Mouse (Mus musculus): ENCODE measurements at regions not wholly inside any gene's neighbourhood (a gene's known extent, or its start where the extent isn't known, plus 50 kb on each side); places are given as distances from the start of the nearest gene placed in this dataset.

- no peak overlapping the region for H3K9ac ChIP-seq (ENCODE audit: low read depth, low read length)
- H3K4me3 ChIP-seq (ENCODE audit: low read depth, low read length) = no peak overlapping the region
- no peaks in the 10 kb centered on the region for H3K4me1 ChIP-seq (ENCODE audit: control insufficient read depth, insufficient read depth, low read length)
- H3K4me2 ChIP-seq = no peak overlapping the region
- no peaks in the 10 kb centered on the region; the same call in 1 of the 2 replicates for H3K9me3 ChIP-seq (replicated peaks; ENCODE audit: control insufficient read depth, low read length)
- no peaks in the 10 kb centered on the region for H3K27me3 ChIP-seq (ENCODE audit: control insufficient read depth, insufficient read depth, low read length)
- no peak overlapping the region for H3K27ac ChIP-seq (ENCODE audit: low read depth, low read length)
- no peaks in the 10 kb centered on the region for H3K36me3 ChIP-seq (ENCODE audit: control insufficient read depth, insufficient read depth, low read length)
- ATAC-seq (replicated peaks; ENCODE audit: insufficient number of reproducible peaks, low FRiP score, low TSS enrichment) = no peak
Observed at GRCm38 (mm10) chr1:127087616-127088015, 117.2 kb upstream of the Mgat5 start.

GRCm38 (mm10) chr1:127085988-127086387 is 118.8 kb upstream of the Mgat5 start:
- Histone ChIP-seq H3K4me3 (ENCODE audit: low read depth, low read length) (no peak overlapping the region), H3K36me3 (ENCODE audit: control insufficient read depth, insufficient read depth, low read length) (no peaks in the 10 kb centered on the region), H3K4me1 (ENCODE audit: control insufficient read depth, insufficient read depth, low read length) (no peaks in the 10 kb centered on the region), H3K27ac (ENCODE audit: low read depth, low read length) (no peak overlapping the region), H3K9ac (ENCODE audit: low read depth, low read length) (no peak overlapping the region), H3K27me3 (ENCODE audit: control insufficient read depth, insufficient read depth, low read length) (no peaks in the 10 kb centered on the region), H3K9me3 (replicated peaks; ENCODE audit: control insufficient read depth, low read length) (no peaks in the 10 kb centered on the region; the same call in 1 of the 2 replicates), H3K4me2 (no peak overlapping the region)
- 62% methylated on average over 4 of the region's 4 CpGs for WGBS (ENCODE audit: insufficient replicate concordance)
- ATAC-seq (replicated peaks; ENCODE audit: insufficient number of reproducible peaks, low FRiP score, low TSS enrichment) = no peak

DNA sequence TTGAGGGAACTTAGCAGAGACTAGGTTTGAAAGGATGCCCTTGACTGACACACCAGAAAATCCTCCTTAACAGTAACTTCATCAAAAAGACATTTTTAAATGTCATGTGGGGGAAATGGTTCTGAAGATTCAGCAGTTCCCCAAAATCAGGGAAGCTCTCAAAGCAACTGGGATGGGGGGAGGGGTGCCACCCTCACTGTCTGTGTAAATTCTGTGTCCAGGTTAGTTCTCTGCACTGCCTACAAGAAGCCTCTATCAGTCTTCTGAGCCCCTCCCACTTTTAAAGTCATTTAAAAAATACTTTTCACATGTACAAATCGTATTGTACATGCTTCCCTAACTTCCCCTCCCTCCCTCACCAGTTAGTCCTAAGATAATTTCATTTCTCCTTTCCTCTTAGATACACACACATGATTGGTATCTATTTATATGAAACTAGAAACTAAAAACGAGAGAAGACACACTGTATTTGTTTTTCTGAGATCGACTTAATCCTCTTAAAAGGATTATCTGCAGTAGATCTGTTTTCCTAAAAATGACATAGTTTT is 121.0 kb upstream of the Mgat5 start:
- Histone ChIP-seq H3K9me3 (replicated peaks; ENCODE audit: control insufficient read depth, low read length) (no peaks in the 10 kb centered on the region; the same call in 1 of the 2 replicates), H3K4me3 (ENCODE audit: low read depth, low read length) (no peak overlapping the region), H3K27ac (ENCODE audit: low read depth, low read length) (no peak overlapping the region), H3K4me2 (no peak overlapping the region), H3K4me1 (ENCODE audit: control insufficient read depth, insufficient read depth, low read length) (no peaks in the 10 kb centered on the region), H3K36me3 (ENCODE audit: control insufficient read depth, insufficient read depth, low read length) (no peaks in the 10 kb centered on the region), H3K27me3 (ENCODE audit: control insufficient read depth, insufficient read depth, low read length) (no peaks in the 10 kb centered on the region), H3K9ac (ENCODE audit: low read depth, low read length) (no peak overlapping the region)
- WGBS (ENCODE audit: insufficient replicate concordance) = 64% methylated on average over 3 of the region's 3 CpGs
- ATAC-seq (replicated peaks; ENCODE audit: insufficient number of reproducible peaks, low FRiP score, low TSS enrichment) = no peak

GRCm38 (mm10) chr1:127079012-127079411 is 125.8 kb upstream of the Mgat5 start:
- Histone ChIP-seq H3K36me3 (ENCODE audit: control insufficient read depth, insufficient read depth, low read length) (no peaks in the 10 kb centered on the region), H3K9me3 (replicated peaks; ENCODE audit: control insufficient read depth, low read length) (no peaks in the 10 kb centered on the region; the same call in 1 of the 2 replicates), H3K4me3 (ENCODE audit: low read depth, low read length) (no peak overlapping the region), H3K27me3 (ENCODE audit: control insufficient read depth, insufficient read depth, low read length) (no peaks in the 10 kb centered on the region), H3K9ac (ENCODE audit: low read depth, low read length) (no peak overlapping the region), H3K4me1 (ENCODE audit: control insufficient read depth, insufficient read depth, low read length) (no peaks in the 10 kb centered on the region), H3K4me2 (no peak overlapping the region), H3K27ac (ENCODE audit: low read depth, low read length) (no peak overlapping the region)
- 66% methylated on average over 4 of the region's 4 CpGs for WGBS (ENCODE audit: insufficient replicate concordance)
- no peak for ATAC-seq (replicated peaks; ENCODE audit: insufficient number of reproducible peaks, low FRiP score, low TSS enrichment)

GRCm38 (mm10) chr1:127062430-127062829 is 142.4 kb upstream of the Mgat5 start:
- Histone ChIP-seq H3K9ac (ENCODE audit: low read depth, low read length) (no peak overlapping the region), H3K27ac (ENCODE audit: low read depth, low read length) (no peak overlapping the region), H3K4me2 (no peak overlapping the region), H3K36me3 (ENCODE audit: control insufficient read depth, insufficient read depth, low read length) (no peaks in the 10 kb centered on the region), H3K9me3 (replicated peaks; ENCODE audit: control insufficient read depth, low read length) (no peaks in the 10 kb centered on the region), H3K4me1 (ENCODE audit: control insufficient read depth, insufficient read depth, low read length) (no peaks in the 10 kb centered on the region), H3K4me3 (ENCODE audit: low read depth, low read length) (no peak overlapping the region), H3K27me3 (ENCODE audit: control insufficient read depth, insufficient read depth, low read length) (no peaks in the 10 kb centered on the region)
- no peak for ATAC-seq (replicated peaks; ENCODE audit: insufficient number of reproducible peaks, low FRiP score, low TSS enrichment)
- WGBS (ENCODE audit: insufficient replicate concordance) = 47% methylated on average over 2 of the region's 2 CpGs

GRCm38 (mm10) chr1:127045711-127046420 is 158.9 kb upstream of the Mgat5 start:
- Histone ChIP-seq H3K4me2 (no peak overlapping the region), H3K27ac (ENCODE audit: low read depth, low read length) (no peak overlapping the region), H3K4me3 (ENCODE audit: low read depth, low read length) (no peak overlapping the region), H3K36me3 (ENCODE audit: control insufficient read depth, insufficient read depth, low read length) (no peaks in the 10 kb centered on the region), H3K9me3 (replicated peaks; ENCODE audit: control insufficient read depth, low read length) (no peaks in the 10 kb centered on the region), H3K9ac (ENCODE audit: low read depth, low read length) (no peak overlapping the region), H3K27me3 (ENCODE audit: control insufficient read depth, insufficient read depth, low read length) (no peaks in the 10 kb centered on the region), H3K4me1 (ENCODE audit: control insufficient read depth, insufficient read depth, low read length) (no peaks in the 10 kb centered on the region)
- no peak for ATAC-seq (replicated peaks; ENCODE audit: insufficient number of reproducible peaks, low FRiP score, low TSS enrichment)
- 69% methylated on average over 6 of the region's 6 CpGs for WGBS (ENCODE audit: insufficient replicate concordance)

- Histone ChIP-seq H3K4me3 (ENCODE audit: low read depth, low read length) (no peak overlapping the region), H3K9me3 (replicated peaks; ENCODE audit: control insufficient read depth, low read length) (no peaks in the 10 kb centered on the region), H3K36me3 (ENCODE audit: control insufficient read depth, insufficient read depth, low read length) (no peaks in the 10 kb centered on the region), H3K4me2 (no peak overlapping the region), H3K9ac (ENCODE audit: low read depth, low read length) (no peak overlapping the region), H3K4me1 (ENCODE audit: control insufficient read depth, insufficient read depth, low read length) (no peaks in the 10 kb centered on the region), H3K27me3 (ENCODE audit: control insufficient read depth, insufficient read depth, low read length) (no peaks in the 10 kb centered on the region), H3K27ac (ENCODE audit: low read depth, low read length) (no peak overlapping the region)
- no peak for ATAC-seq (replicated peaks; ENCODE audit: insufficient number of reproducible peaks, low FRiP score, low TSS enrichment)
- 80% methylated on average over 2 of the region's 2 CpGs for WGBS (ENCODE audit: insufficient replicate concordance)
Observed at GRCm38 (mm10) chr1:127034748-127035147, 170.1 kb upstream of the Mgat5 start.

DNA sequence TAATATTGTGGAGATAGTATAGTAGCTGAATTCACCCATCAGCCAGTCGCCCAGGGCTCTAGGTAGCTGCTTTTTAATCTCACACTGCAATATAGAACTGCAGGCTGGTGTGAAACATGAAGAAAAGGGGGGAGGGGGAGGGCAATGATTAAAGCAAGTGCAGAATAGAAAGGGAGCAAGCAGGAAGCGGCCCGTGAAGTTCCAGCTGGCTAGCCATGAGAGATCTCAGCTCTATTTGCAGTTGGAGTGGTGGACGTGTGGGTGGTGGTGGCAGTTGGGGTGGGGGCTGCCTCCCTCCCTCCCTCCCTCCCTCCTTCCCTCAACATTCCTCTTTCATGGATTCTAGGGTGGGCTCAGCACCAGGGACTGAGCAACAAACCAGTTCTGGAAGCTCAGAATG is 173.3 kb upstream of the Mgat5 start:
- H3K4me1 ChIP-seq (ENCODE audit: control insufficient read depth, insufficient read depth, low read length) = no peaks in the 10 kb centered on the region
- no peak overlapping the region for H3K4me2 ChIP-seq
- 28% methylated on average over 4 of the region's 4 CpGs for WGBS (ENCODE audit: insufficient replicate concordance)
- no peak overlapping the region for H3K9ac ChIP-seq (ENCODE audit: low read depth, low read length)
- no peak overlapping the region for H3K27ac ChIP-seq (ENCODE audit: low read depth, low read length)
- H3K9me3 ChIP-seq (replicated peaks; ENCODE audit: control insufficient read depth, low read length) = no peaks in the 10 kb centered on the region
- H3K36me3 ChIP-seq (ENCODE audit: control insufficient read depth, insufficient read depth, low read length) = no peaks in the 10 kb centered on the region
- no peak for ATAC-seq (replicated peaks; ENCODE audit: insufficient number of reproducible peaks, low FRiP score, low TSS enrichment)
- no peaks in the 10 kb centered on the region for H3K27me3 ChIP-seq (ENCODE audit: control insufficient read depth, insufficient read depth, low read length)
- no peak overlapping the region for H3K4me3 ChIP-seq (ENCODE audit: low read depth, low read length)

DNA sequence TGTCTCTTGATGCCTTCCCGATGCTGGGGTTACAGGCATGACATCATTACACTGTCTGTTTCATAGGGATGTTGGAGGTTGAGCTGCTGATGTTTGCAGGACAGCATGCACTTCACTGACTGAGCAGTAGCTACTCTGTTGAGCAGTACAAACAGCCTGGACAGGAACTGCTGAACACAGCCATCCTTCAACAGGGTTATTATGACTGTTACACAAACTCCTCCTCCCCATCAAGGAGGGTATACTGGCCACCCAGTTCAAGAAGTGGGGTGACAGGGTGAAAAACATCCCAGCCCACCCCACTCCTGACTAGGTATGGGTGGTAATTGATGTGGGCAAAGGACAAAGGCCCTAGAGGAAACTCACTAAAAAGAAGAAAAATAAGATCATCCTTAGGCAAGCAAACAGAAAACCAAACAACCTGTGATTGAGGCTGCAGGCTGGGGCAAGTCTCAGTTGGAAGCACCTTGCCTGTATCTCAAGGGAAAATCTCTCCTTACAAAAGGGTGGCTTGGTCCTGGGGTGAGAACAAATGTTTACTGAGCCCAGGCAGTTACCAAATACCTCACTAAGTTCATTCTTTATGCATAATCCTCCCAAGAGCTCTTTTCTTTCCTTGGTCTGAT is 175.8 kb upstream of the Mgat5 start:
- no peak overlapping the region for H3K4me2 ChIP-seq
- WGBS (ENCODE audit: insufficient replicate concordance) = 75% methylated on average over 1 of the region's 1 CpGs
- H3K27ac ChIP-seq (ENCODE audit: low read depth, low read length) = no peak overlapping the region
- H3K9me3 ChIP-seq (replicated peaks; ENCODE audit: control insufficient read depth, low read length) = no peaks in the 10 kb centered on the region
- no peaks in the 10 kb centered on the region for H3K27me3 ChIP-seq (ENCODE audit: control insufficient read depth, insufficient read depth, low read length)
- H3K36me3 ChIP-seq (ENCODE audit: control insufficient read depth, insufficient read depth, low read length) = no peaks in the 10 kb centered on the region
- H3K4me3 ChIP-seq (ENCODE audit: low read depth, low read length) = no peak overlapping the region
- no peak for ATAC-seq (replicated peaks; ENCODE audit: insufficient number of reproducible peaks, low FRiP score, low TSS enrichment)
- H3K9ac ChIP-seq (ENCODE audit: low read depth, low read length) = no peak overlapping the region
- H3K4me1 ChIP-seq (ENCODE audit: control insufficient read depth, insufficient read depth, low read length) = no peaks in the 10 kb centered on the region
